Comparison of ENCODE assay signal across 13 mouse cellular contexts in genomic region chr7:99086646-99087443, GRCm38 (mm10). TPM values are rescaled to one million over a fixed set of nuclear protein-coding genes. Genes with fewer than 3 reads are reported as not detected.
DNase-seq lines count a peak whose midpoint lies in the region; ATAC-seq lines count a peak whose summit lies in the region.
"Had no signal": no experiment of that assay in that cellular context is flagged by ENCODE, and none has a peak within 500 bp of the region (broad histone marks: within the 10 kb centered on the region; RNA-seq: fewer than 3 reads in every experiment).

No protein-coding gene starts in this region.

- ATAC-seq in granulocyte monocyte progenitor cell, adult 5-6 weeks (replicated peaks; ENCODE audit: poor library complexity, severe bottlenecking), result peak; percentile 81

- peak; percentile 35 for DNase-seq in spleen, adult 12 weeks (ENCODE audit: low spot score)
- no peak for DNase-seq in spleen, postnatal 14 days (ENCODE audit: low spot score in 2 of 2)
- peak; percentile 47 to 60 for DNase-seq in spleen, postnatal 36 days (ENCODE audit: low spot score in 2 of 2)
- no peak for DNase-seq in testis, postnatal 10 days (ENCODE audit: low spot score)
- no peak for DNase-seq in heart, postnatal 4 days
- DNase-seq in left cerebral cortex, adult 11 months (ENCODE audit: low spot score), result no peak
- DNase-seq in right cerebral cortex, postnatal 10 days (ENCODE audit: low spot score in 2 of 2), result no peak
- DNase-seq: cerebellum, postnatal 14 days; heart, adult 18-20 months; heart, postnatal 14 days; kidney, adult 2 months; lung, adult 18-20 months had no signal

RNA-seq across cellular contexts. Expression of gene Uvrag, which starts 54.1 kb away (rescaled TPM):
- 25.7 and 31.0 TPM in 2 replicates for total RNA-seq in granulocyte monocyte progenitor cell, adult 5-6 weeks (2014; fragmentation: Nextera tagmentation)
- 26.8 and 38.7 TPM in 2 replicates for total RNA-seq in granulocyte monocyte progenitor cell, adult 5-6 weeks (2017)
- 10 to 100 TPM; 33.2 to 34.5 TPM for total RNA-seq in heart, postnatal 4 days (2021)

Comparison
In these comparisons a context has a peak if more than half of its experiments do, and no peak if none do; other contexts are left out.
1. DNase-seq: peak in spleen, adult 12 weeks (single experiment) and spleen, postnatal 36 days (2 of 2); none in spleen, postnatal 14 days (0 of 2), testis, postnatal 10 days (single experiment), heart, postnatal 4 days (single experiment), left cerebral cortex, adult 11 months (single experiment) and right cerebral cortex, postnatal 10 days (0 of 2).